Mouse (Mus musculus) heart, postnatal 0 days (tissue): ENCODE data around the gene Gm49383.

Experiments
- CTCF ChIP-seq: IDR thresholded peaks from 2 replicates; pipeline ENCODE4 v1.5.1; 2016; ENCODE audit warnings: antibody characterized with exemption, control low read depth, low read depth
- EP300 ChIP-seq: IDR thresholded peaks from 2 replicates; pipeline ENCODE4 v1.6.1; 2016; ENCODE audit warnings: antibody characterized with exemption, low read depth

DNA sequence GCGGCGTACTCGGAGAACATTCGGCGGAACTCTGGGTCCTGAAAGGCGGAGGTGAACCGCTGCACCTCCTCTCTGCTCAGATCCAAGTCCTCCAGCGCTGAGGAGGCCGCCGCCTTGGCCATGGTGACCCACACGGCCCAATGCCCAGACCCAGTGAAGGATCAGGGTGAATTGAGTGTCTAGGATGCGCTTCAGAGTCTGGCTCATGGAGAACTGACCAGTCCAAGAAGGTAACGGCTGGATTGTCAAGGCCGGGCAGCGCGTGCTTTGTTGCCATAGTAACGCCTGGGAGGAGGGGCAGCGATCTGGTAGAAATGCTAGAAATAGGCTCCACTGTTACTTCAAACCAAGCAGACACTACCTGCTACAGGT is 1.2 kb upstream of the Gm49383 start, which contains the start of gene Dnaaf2:
- TF ChIP-seq CTCF (no peak), EP300 (no peak)
